Mouse (Mus musculus): ENCODE data around the gene Ppp1r1b. TPM values are rescaled to one million over a fixed set of nuclear protein-coding genes. Genes with fewer than 3 reads are reported as not detected.

The Ppp1r1b gene
- polyA plus RNA-seq, 1 experiment from 2014 or later = not detected

DNA sequence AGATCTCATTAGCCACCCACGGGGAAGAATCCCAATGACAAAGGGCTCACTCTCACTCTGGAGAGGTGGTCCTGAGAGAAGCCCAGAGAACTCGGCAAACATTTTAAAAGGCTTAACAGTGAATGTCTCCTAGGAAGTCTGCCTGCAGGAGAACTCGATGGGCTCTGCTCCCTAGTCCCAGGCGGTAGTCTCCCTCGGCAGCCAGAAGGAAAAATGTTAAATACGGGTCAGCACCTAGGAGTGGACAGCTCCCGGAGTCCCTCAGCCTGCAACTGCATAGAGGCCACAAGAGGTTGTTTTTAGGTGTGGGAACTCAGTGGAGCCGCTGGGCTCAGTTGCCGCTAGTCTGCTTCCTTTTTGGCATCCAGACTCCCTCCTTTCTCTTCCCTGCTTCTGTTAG, 24.3 kb upstream of the Ppp1r1b start:
- Histone ChIP-seq H3K79me2 (ENCODE audit: inconsistent target) (no peaks in the 10 kb centered on the region), H3K4me3 (ENCODE audit: inconsistent target) (no peak overlapping the region), H3K36me3 (ENCODE audit: inconsistent target) (no peaks in the 10 kb centered on the region), H3K27ac (no peak overlapping the region)
- WGBS (ENCODE audit: missing documents) = 2% methylated on average over 9 of the region's 9 CpGs

DNA sequence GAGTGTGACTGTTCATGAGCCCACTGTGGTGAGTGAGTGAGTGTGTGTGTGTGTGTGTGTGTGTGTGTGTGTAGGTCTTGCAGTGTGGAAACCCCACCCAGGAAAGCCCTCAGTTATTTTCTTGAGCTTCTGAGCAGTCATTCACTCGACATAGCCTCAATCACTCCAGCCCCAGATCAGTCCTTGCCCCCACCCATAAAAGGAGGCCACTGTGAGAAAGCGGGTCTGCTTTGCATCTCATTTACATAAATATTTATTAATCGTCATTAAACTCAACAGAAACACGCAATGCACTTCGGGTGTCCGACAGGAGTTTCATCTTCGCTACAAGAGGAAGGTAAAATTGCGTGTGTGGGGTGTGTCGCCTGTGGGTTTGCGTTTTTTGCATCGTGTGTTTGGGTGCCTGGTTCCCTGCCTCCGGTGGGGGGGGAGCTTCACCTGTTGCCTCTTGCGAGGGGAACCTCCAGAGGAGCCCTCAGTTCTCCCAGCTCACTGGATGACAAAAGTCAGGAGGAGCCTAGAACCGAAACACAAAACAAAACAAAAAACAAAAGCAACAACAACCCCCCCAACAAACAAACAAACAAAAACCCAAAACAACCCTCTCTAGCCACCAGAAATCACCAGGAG, 22.9 kb upstream of the Ppp1r1b start:
- WGBS (ENCODE audit: missing documents) = 8% methylated on average over 14 of the region's 14 CpGs
- Histone ChIP-seq H3K79me2 (ENCODE audit: inconsistent target) (no peaks in the 10 kb centered on the region), H3K36me3 (ENCODE audit: inconsistent target) (no peaks in the 10 kb centered on the region), H3K4me3 (ENCODE audit: inconsistent target) (no peak overlapping the region), H3K27ac (no peak overlapping the region)

DNA sequence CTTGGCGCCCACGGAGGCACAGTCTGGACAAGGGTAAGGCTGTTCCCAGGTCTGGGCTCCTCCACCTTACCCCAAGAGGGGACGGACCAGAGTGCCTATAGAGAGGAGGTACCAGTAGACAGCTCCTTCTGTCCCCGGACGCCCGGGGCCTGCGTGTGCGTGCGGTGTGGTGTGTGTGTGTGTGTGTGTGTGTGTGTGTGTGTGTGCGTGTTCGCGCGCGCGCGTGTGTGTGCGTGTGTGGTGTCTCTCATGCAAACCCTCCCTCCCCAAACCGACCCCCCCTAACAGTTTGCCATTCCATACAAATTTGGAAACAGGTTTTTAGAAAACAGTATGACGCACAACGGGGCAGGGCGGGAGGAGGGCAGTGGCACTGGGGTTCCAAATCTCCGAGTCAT, 22.4 kb upstream of the Ppp1r1b start:
- H3K4me3 ChIP-seq (ENCODE audit: inconsistent target) = no peak overlapping the region
- H3K36me3 ChIP-seq (ENCODE audit: inconsistent target) = no peaks in the 10 kb centered on the region
- 15% methylated on average over 10 of the region's 22 CpGs for WGBS (ENCODE audit: missing documents)
- no peak overlapping the region for H3K27ac ChIP-seq
- no peaks in the 10 kb centered on the region for H3K79me2 ChIP-seq (ENCODE audit: inconsistent target)

DNA sequence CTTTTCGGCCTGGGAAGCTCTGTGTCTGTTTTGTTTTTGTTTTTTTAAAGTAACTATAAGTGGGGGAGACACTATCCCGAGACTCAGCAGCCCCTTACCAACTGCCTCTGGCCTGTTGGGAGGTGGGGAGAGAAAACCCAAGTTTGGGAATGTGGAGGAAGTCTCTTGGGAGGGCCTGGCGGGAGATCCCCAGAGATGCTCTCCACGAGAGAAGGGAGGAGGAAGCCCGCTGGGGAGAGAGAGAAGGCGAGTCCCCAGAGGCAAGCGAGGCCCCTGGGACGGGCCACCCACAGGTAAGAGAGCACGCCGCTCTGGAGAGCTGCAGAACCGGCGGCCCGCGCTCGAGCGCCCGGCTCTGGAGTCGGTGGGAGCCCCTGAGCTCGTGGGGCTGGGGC, 21.5 kb upstream of the Ppp1r1b start:
- 1% methylated on average over 15 of the region's 19 CpGs for WGBS (ENCODE audit: missing documents)
- no peaks in the 10 kb centered on the region for H3K36me3 ChIP-seq (ENCODE audit: inconsistent target)
- H3K27ac ChIP-seq = no peak overlapping the region
- H3K4me3 ChIP-seq (ENCODE audit: inconsistent target) = no peak overlapping the region
- H3K79me2 ChIP-seq (ENCODE audit: inconsistent target) = no peaks in the 10 kb centered on the region

DNA sequence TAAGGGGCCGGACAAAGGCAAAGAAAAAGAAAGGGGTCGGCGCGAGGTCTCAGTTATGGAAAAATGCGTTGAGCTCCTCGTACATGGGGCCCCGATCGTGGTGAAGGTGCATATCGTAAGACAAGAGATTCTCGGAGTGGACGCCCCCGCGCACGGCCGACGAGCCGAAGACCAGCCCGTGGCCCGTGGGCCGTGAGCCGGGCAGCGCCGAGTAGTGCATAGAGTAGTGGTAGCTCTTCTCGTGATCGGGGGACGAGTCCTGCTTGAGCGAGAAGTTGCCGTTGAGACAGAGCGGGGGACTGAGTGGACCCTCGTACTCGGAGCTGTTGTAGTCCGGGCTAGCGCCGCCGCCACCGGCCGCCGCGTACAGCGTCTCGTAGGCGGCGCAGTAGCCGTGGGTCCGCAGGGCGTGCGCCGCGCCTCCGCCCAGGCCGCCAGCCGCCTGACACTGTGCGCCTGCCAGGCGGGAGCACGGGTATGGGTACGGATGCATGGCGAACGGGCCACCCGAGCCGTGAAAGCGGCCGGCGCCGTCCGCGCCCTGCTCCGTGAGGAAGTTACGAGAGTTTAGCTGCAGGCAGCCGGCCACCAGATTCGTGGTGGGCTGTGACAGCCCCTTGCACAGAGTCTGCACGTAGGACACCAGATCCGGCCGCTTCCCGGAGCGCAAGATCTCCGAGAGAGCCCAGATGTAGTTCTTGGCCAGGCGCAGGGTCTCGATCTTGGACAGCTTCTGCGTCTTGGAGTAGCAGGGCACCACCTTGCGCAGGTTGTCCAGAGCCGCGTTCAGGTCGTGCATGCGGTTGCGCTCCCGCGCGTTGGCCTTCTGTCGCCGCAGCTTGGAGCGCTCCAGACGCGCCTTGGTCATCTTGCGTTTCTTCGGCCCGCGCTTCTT, 20.8 kb upstream of the Ppp1r1b start:
- Histone ChIP-seq H3K79me2 (ENCODE audit: inconsistent target) (no peaks in the 10 kb centered on the region), H3K36me3 (ENCODE audit: inconsistent target) (no peaks in the 10 kb centered on the region), H3K4me3 (ENCODE audit: inconsistent target) (no peak overlapping the region), H3K27ac (no peak overlapping the region)
- 3% methylated on average over 77 of the region's 97 CpGs for WGBS (ENCODE audit: missing documents)

DNA sequence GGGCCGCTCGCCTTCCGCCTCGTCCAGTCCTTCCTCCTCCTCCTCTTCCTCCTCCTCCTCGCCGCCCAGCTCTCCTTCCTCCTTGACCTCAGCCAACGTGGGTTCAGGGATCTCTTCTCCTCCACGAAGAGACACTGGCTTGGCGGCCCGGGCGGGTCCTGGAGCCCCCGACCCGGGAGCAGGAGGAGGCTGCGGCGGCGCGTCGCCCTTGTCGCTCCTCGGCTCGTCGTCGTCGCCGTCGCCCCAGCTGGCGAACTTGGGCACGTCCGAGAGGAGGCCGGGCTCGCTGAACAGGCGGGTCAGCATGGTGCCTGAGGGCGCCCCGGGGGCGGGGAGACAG, 20.2 kb upstream of the Ppp1r1b start:
- WGBS (ENCODE audit: missing documents) = 4% methylated on average over 21 of the region's 35 CpGs
- Histone ChIP-seq H3K4me3 (ENCODE audit: inconsistent target) (no peak overlapping the region), H3K79me2 (ENCODE audit: inconsistent target) (no peaks in the 10 kb centered on the region), H3K36me3 (ENCODE audit: inconsistent target) (no peaks in the 10 kb centered on the region), H3K27ac (no peak overlapping the region)

DNA sequence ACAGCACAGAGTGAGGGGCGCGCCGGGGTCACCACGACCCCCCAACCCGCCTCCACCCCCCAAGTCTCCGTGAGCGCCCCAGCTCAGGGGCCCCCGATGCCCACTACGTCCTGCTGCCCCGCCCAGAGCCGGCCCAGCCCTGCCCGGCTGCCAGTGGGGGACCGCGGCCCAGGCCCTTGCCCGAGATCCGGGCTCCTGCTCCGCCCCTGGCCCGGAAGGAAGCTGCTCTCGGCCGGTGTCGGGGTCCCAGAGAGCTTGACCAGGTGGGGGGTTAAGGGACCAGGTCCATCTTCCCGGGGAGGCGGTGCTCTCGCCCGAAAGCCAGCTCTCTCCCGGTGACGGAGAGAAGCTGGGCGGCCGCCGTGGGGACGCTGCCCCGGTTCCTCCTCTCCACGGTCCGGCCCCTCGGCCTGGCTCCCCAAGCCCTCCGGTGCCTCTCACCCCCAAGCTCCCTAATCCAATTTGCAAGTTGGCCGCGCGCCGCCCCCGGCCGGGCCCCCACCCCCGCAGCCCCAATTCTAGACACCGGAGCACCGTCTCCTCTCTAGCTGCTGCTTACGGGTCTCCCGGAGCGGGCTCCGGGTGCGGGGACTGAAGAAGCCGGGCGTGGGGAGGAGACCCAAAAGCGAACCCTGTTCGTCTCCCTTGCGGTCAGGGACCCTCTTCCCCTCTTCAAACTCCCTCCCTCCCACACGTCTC, 19.7 kb upstream of the Ppp1r1b start:
- WGBS (ENCODE audit: missing documents) = 4% methylated on average over 55 of the region's 56 CpGs
- Histone ChIP-seq H3K4me3 (ENCODE audit: inconsistent target) (no peak overlapping the region), H3K36me3 (ENCODE audit: inconsistent target) (no peaks in the 10 kb centered on the region), H3K79me2 (ENCODE audit: inconsistent target) (no peaks in the 10 kb centered on the region), H3K27ac (no peak overlapping the region)

DNA sequence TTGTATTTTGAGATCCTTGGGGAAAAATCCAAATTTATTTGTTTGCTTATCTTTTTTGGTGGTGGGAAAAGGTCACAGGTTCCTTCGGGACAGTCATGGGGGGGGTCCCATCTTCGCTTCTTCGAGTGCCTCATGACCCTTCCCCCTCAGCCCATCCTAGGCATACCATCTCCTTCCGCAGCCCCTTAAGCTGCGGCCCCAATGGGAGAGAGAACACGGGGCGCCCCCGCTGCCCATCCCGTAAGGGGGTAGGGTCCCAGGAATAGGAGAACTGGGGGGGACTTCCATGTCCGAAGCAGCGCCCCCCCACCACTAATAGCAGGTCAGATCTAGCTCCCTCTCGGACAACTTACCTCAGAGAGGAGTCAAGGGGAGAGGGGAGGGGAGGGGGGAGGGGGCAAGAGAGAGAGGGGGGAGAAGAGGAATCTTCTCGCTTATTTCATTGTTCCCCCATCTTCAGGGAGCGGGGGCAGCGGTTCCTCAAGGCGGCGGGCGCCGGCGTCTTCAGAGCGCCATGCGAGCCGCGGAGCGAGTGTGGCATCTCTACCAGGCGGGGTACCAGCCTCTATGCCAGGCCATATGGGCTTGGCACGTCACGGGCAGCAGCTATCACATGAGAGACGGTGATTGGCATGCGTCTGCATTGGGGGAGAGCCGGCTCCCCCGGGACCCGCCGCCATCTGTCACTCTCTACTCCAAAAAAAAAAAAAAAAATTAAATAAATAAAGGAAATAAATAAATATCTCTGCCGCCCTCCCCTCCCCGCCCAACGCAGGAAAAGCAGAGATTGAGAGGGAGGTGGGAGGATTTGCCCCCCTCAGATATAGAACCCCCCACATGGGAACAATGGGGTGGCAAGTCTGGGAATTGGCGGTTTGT, 18.9 kb upstream of the Ppp1r1b start, which contains the start of gene Neurod2:
Gene Neurod2 (minus strand): TSS at position 568 of the 879 bp plus-strand sequence.
- H3K27ac ChIP-seq = no peak within 1 kb of the TSS
- 13% methylated on average over 36 of the region's 38 CpGs for WGBS (ENCODE audit: missing documents)
- no peaks in the 10 kb centered on the region for H3K79me2 ChIP-seq (ENCODE audit: inconsistent target)
- H3K4me3 ChIP-seq (ENCODE audit: inconsistent target) = no peak within 1 kb of the TSS
- H3K36me3 ChIP-seq (ENCODE audit: inconsistent target) = no peaks in the 10 kb centered on the region

DNA sequence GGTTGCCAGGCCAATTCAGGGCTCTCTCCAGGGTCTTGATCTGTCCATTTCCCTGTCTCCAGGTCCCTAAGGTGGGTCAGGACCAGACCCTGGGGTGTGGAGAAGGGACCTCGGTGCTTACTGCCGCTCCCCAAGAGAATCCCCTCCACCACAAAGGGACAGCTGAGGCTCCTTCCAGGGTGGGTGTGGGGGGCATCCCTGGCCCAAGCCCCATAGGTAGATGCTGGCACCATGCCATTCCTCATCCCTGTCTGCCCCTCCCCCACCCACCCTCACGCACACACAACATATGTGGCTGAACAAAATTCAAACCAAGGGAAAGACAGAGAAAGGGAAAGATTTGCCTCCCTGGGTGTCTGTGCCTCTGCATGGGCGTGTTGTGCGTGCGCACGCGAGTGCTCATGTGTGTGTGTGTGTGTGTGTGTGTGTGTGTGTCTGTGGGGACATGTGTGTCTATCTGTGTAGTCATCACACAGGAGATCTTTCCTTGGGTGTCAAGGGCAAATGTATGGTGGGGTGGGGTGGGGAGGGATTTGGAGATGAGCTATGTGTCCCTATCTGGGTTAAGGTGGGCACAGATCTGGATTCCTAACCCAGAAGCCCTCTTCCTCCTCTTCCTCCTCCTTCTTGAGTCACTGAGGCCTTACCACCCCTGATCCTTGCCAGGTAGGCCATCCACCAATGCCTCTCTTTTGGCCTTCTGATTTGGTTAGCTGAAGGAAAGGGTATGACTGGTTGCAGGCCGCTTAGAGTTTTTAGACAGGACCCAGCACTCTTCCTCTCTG, 18.1 kb upstream of the Ppp1r1b start:
- no peaks in the 10 kb centered on the region for H3K79me2 ChIP-seq (ENCODE audit: inconsistent target)
- H3K27ac ChIP-seq = no peak overlapping the region
- H3K36me3 ChIP-seq (ENCODE audit: inconsistent target) = no peaks in the 10 kb centered on the region
- WGBS (ENCODE audit: missing documents) = 47% methylated on average over 9 of the region's 9 CpGs
- H3K4me3 ChIP-seq (ENCODE audit: inconsistent target) = no peak overlapping the region

DNA sequence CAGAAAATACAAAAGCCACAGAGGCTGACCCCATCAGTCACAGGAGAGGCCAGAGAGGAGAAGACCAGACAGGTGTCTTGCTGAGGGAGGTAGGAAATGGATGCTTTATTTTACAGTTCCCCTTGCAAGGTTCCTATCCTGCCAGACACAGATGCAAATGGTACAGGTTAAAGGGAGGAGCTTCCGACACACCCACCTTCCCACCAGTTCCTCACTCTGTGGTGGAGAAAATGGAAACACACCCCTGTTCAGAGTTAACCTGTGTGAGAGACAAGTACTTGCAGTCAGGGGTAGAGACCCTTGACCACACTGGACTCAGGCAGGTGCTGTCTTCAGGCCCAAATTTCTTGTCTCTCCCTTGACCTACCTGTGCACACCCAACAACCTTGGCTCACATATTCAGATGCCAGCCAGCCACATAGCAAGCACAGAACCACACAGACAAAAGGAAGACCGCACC, 17.4 kb upstream of the Ppp1r1b start:
- Histone ChIP-seq H3K27ac (no peak overlapping the region), H3K36me3 (ENCODE audit: inconsistent target) (no peaks in the 10 kb centered on the region), H3K4me3 (ENCODE audit: inconsistent target) (no peak overlapping the region), H3K79me2 (ENCODE audit: inconsistent target) (no peaks in the 10 kb centered on the region)
- WGBS (ENCODE audit: missing documents) = 73% methylated on average over 2 of the region's 2 CpGs

DNA sequence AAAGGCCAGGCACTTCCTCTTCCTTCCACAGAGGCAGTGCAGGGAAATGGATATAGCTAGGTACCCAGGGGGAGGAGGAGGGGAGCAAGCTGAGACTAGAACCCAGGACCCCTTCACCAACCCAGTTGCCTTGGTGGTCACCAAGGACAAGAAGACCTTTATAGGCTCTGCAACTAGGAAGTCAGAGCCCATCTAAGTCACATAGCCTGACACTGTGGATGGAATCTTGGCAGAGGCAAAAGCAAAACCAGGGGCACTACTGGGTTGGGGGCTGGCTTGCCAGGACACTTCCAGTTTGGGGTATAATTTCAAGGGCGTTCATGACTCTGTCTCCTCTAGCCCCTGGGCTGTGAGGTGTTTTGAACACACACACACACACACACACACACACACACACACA, 16.8 kb upstream of the Ppp1r1b start:
- H3K27ac ChIP-seq = no peak overlapping the region
- 50% methylated on average over 1 of the region's 1 CpGs for WGBS (ENCODE audit: missing documents)
- no peak overlapping the region for H3K4me3 ChIP-seq (ENCODE audit: inconsistent target)
- no peaks in the 10 kb centered on the region for H3K79me2 ChIP-seq (ENCODE audit: inconsistent target)
- H3K36me3 ChIP-seq (ENCODE audit: inconsistent target) = no peaks in the 10 kb centered on the region

DNA sequence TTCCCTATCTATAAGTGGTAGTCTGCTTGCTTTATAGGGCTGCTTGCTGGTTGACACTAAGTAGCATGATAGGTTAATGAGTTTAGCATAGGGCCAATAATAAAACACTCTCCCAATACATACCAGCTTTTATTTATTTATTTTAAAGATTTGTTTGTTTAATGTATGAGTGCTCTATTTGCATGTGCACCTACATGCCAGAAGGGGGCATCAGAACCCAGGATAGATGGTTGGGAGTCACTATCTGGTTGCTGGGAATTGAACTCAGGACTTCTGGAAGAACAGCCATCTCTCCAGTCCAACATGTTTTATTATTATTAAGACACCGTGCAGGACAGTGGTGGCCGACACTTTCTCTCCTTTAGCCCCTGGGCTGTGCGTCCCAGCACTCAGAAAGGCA, 16.0 kb upstream of the Ppp1r1b start:
- 88% methylated on average over 3 of the region's 3 CpGs for WGBS (ENCODE audit: missing documents)
- no peak overlapping the region for H3K4me3 ChIP-seq (ENCODE audit: inconsistent target)
- H3K36me3 ChIP-seq (ENCODE audit: inconsistent target) = no peaks in the 10 kb centered on the region
- no peak overlapping the region for H3K27ac ChIP-seq
- no peaks in the 10 kb centered on the region for H3K79me2 ChIP-seq (ENCODE audit: inconsistent target)

DNA sequence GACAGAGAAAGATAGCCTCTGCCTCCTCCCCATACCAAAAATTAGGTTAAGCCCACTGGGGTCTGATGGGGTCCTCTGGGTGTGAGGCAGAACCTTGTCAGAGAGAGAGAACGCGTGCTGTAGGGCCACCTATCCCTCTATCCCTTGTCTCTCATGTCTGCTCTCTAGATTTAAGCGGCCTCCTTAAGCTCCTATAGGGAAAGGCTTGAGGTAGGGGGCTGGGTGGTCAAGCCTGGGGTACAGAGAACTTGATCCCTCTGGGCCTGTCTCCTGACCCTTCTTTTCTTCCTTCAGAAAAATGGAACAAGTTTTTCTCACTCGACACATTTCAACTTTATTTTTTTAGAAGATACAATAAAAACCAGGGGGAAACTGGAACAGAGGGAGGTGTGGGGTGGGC, 15.4 kb upstream of the Ppp1r1b start:
- no peak overlapping the region for H3K27ac ChIP-seq
- 83% methylated on average over 4 of the region's 4 CpGs for WGBS (ENCODE audit: missing documents)

More for the DNA sequence above, 15.4 kb upstream of the Ppp1r1b start:
- Histone ChIP-seq H3K79me2 (ENCODE audit: inconsistent target) (no peaks in the 10 kb centered on the region), H3K36me3 (ENCODE audit: inconsistent target) (no peaks in the 10 kb centered on the region), H3K4me3 (ENCODE audit: inconsistent target) (no peak overlapping the region)

Measured in macrophage (primary cell).